Mouse (Mus musculus) gastrocnemius, adult 2 months (tissue): ENCODE measurements around the gene Rin3. TPM values are rescaled to one million over a fixed set of nuclear protein-coding genes. Genes with fewer than 3 reads are reported as not detected.

Experiments used
- DNase-seq: peaks from one replicate; pipeline ENCODE4 v3.0.0; 2022
- H3K27ac ChIP-seq: fragments of 200-600 bp; 2 replicates; pipeline ENCODE4 v1.8.1; 2022; ENCODE audit warnings: mild to moderate bottlenecking
- H3K4me3 ChIP-seq: fragments of 200-600 bp; 2 replicates; pipeline ENCODE4 v1.8.1; 2022; ENCODE audit warnings: mild to moderate bottlenecking, moderate library complexity
- CTCF ChIP-seq: fragments of 200-600 bp; IDR thresholded peaks from 2 replicates; pipeline ENCODE4 v1.8.1; 2022; ENCODE audit warnings: antibody characterized with exemption, mild to moderate bottlenecking, moderate library complexity
- intact Hi-C: fragments of 180-260 bp; cut with DNase I; formaldehyde crosslinking; loops from one replicate; pipeline ENCODE4 v1.15.1; 2025
- total RNA-seq, 2 experiments: library from RNA; stranded (reverse); gene quantifications; 2 replicates each; pipeline ENCODE4 v1.2.3; 2021

The Rin3 gene
- total RNA-seq, 2 experiments from 2014 or later = 6.4 to 14.3 TPM

DNA sequence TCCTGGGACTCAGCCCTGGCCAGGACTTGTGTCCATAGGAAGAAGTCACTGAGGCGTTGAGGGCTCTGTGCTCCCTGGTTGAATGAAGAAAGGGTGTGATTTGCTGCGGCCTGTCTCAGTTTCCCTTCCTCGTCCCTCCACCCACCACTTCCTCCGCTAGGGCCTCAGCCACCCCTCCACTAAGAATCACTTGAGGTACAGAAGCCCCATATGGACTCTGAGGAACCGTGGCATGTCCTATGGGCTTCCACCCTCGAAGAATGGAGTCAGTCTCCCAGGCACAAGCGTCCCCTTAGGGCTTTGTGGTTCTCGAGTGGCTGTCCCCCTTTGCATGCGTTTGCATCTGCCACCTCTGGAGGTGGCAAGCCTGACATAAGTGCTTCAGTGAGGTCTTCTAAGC, 100.4 kb downstream of the Rin3 start:
- TF ChIP-seq CTCF = no peak
- Histone ChIP-seq H3K4me3 (no peak overlapping the region), H3K27ac (no peak overlapping the region)
- intact Hi-C loops = loop anchor here (10.0 kb wide), 1 partner anchor 198 kb away; no protein-coding TSS in a partner anchor
- DNase-seq = no peak

DNA sequence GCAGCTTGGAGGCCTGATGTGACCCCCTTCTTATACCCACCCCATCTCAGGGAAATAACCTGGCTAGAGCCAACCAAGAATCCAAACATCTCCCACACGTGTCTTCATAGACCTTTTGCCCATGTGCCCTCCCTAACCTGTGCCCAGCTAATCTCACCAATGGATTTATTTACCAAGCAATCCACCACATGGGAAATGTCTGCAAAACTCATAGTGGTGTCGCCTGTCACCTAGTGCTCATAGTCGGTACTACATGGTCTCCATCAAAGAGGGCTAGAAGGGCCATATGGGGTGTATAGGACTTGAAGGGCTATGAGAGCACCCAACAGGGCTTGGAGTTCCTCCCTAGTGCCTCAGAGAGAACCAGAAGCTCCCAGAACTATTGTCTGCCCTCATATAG, 102.0 kb downstream of the Rin3 start:
- H3K27ac ChIP-seq = no peak overlapping the region
- peak; percentile 84 for TF ChIP-seq CTCF
- DNase-seq = no peak
- H3K4me3 ChIP-seq = no peak overlapping the region
- intact Hi-C loops = loop anchor here (5.0 to 10.0 kb wide), 4 partner anchors 200 to 398 kb away; no protein-coding TSS in a partner anchor

DNA sequence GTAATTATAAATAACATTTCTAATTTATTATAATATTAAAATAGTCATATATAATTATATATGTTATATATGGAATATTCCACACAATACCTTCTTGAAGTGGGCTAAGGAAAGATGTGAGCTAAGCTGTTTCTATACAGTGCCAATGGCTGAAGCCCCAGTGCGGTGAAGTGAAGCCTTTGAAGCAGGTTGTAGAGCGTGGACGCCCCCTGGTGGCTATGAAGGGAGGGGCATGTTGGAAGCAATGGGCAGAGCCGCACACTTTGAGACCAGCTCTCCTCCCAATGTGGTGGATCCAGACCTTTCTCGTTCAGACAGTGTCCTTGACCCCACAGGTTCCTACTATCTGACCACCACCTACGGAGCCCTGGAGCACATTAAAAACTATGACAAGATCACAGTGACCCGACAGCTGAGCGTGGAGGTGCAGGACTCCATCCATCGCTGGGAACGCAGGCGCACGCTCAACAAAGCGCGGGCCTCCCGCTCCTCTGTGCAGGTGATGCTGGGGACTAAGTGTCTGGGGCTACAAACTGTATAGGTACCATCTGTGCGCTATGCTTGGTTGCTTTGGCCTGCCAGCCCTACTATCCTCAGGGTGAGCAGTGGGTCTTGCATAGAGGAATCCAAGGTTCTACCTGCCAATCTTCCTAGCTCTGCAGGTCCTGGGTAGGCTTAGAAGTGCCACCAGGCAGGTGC, 104.5 kb downstream of the Rin3 start:
- DNase-seq = peak; percentile 86
- intact Hi-C loops = loop anchor here (2.0 to 10.0 kb wide), 5 partner anchors 133 to 400 kb away; no protein-coding TSS in a partner anchor
- Histone ChIP-seq H3K27ac (no peak overlapping the region), H3K4me3 (no peak overlapping the region)
- no peak; the same call in 1 of the 2 replicates for TF ChIP-seq CTCF

- DNase-seq = no peak
- TF ChIP-seq CTCF = no peak
- Histone ChIP-seq H3K4me3 (no peak overlapping the region), H3K27ac (no peak overlapping the region)
- intact Hi-C loops = no loop called here
These were observed 107.2 kb downstream of the Rin3 start for GRCm38 (mm10) chr12:102390042-102390441.

DNA sequence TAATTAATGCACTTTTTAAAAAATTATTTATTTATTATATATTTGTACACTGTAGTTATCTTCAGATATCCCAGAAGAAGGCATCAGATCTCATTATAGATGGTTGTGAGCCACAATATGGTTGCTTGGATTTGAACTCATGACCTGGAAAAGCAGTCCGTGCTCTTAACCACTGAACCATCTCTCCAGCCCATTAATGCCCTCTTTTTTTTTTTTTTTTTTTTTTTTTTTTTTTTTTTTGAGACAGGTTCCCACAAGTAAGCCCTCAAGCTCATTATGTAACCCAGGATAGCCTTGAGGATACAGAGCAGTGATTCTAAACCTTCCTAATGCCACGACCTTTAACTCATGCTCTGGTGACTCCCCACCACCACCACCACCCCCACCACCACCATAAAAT, 108.3 kb downstream of the Rin3 start:
- no peak for TF ChIP-seq CTCF
- intact Hi-C loops = no loop called here
- DNase-seq = no peak
- Histone ChIP-seq H3K4me3 (no peak overlapping the region), H3K27ac (no peak overlapping the region)

DNA sequence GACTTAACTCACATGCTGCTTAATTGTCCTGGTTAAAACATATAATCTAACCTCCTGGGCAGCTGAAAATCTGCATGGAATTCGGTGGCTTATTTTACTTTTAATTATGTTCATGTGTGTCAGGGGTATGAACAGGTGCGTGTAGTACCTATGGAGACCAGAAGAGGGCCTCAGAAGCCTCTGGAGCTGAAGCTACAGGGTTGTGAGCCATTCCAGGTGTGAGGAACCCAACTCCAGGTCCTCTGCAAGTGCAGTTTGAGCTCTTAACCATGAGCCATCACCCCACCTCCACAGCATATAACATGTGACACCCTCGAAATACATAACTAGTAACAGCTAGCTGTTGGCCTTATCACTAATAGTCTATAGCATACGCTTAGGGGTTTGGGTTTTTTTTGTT, 109.1 kb downstream of the Rin3 start:
- Histone ChIP-seq H3K4me3 (no peak overlapping the region), H3K27ac (no peak overlapping the region)
- DNase-seq = peak; percentile 54
- TF ChIP-seq CTCF = peak; percentile 83
- intact Hi-C loops = loop anchor here (1.0 kb wide), 1 partner anchor 69 kb away; no protein-coding TSS in a partner anchor

GRCm38 (mm10) chr12:102394496-102394895, 111.6 kb downstream of the Rin3 start:
- DNase-seq = no peak
- intact Hi-C loops = no loop called here
- no peak for TF ChIP-seq CTCF
- H3K27ac ChIP-seq = no peak overlapping the region
- no peak overlapping the region for H3K4me3 ChIP-seq

DNA sequence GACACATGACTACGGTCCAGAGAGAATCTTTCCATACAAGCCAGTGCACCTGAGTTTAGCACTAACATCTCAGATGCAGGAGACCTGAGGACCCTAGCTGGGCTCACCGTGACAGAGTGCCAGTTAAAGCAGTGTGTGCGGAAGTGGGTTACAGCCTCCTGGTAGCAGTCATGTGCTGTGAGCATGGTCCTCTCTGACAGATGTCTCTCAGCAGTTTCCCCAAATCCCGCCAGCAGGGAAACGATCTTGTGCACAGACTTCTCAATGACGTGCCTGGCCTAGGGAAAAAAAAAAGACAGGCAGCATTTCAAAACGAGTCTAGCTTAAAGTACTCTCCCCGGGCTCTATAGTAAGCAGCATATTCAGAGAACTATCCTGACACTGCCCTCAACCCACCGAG, 112.7 kb downstream of the Rin3 start:
- intact Hi-C loops = no loop called here
- no peak for DNase-seq
- Histone ChIP-seq H3K27ac (no peak overlapping the region), H3K4me3 (no peak overlapping the region)
- no peak for TF ChIP-seq CTCF

DNA sequence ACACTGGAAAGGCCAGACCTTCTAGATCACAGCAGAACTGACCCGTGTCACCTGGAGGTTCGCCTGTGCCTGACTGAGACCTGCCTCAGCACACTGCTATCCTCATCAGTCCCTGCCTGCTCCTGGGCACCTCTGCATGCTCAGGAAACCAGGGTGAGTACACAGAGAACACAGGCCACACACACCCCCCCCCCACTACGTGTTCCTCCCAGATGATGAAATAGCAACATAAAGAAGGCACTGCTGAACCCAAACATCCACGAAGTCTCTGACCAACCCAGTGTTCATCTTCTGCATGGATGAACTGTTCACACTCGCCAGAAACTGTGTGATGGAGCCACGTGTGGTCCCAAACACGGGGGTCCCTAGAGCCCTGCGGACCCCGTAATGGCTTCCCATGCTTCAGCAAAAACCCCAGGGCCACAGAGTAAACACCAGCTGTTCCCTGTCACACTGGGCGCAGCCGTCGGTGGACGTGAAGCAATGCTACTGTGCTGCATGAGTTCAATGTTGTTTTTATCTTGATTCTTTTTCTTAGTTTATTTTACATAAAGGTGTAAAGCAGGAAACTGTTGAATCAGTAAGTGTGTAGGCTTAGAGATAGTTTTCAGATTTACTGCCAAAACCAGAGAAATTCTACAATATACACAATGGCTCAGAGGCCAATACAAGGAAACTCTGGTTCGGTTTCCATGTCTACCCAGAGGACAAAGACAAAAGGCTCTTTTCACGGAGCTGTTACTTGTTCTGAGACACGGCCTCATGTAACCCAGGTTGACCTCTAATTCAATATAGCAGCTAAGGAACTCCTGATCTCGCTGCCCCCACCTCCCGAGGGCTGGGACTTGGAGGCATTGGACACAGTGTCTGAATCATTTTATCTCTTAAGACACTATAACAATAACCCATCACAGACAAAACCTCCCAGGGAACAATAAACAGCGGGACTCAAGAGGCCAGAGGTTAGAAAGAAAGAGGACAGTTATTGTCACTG, 113.4 kb downstream of the Rin3 start:
- H3K4me3 ChIP-seq = no peak overlapping the region
- TF ChIP-seq CTCF = no peak
- intact Hi-C loops = no loop called here
- no peak for DNase-seq
- H3K27ac ChIP-seq = no peak overlapping the region

- H3K27ac ChIP-seq = no peak overlapping the region
These were observed 115.7 kb downstream of the Rin3 start for GRCm38 (mm10) chr12:102398588-102398987.

GRCm38 (mm10) chr12:102413171-102413570, 130.3 kb downstream of the Rin3 start:
- no peak for TF ChIP-seq CTCF
- Histone ChIP-seq H3K27ac (no peak overlapping the region), H3K4me3 (no peak overlapping the region)
- intact Hi-C loops = no loop called here
- no peak for DNase-seq

More at GRCm38 (mm10) chr12:102398588-102398987, 115.7 kb downstream of the Rin3 start:
- no peak for TF ChIP-seq CTCF
- intact Hi-C loops = no loop called here
- H3K4me3 ChIP-seq = no peak overlapping the region
- DNase-seq = no peak

GRCm38 (mm10) chr12:102414686-102415085, 131.8 kb downstream of the Rin3 start:
- TF ChIP-seq CTCF = no peak
- intact Hi-C loops = no loop called here
- no peak for DNase-seq
- Histone ChIP-seq H3K27ac (no peak overlapping the region), H3K4me3 (no peak overlapping the region)

DNA sequence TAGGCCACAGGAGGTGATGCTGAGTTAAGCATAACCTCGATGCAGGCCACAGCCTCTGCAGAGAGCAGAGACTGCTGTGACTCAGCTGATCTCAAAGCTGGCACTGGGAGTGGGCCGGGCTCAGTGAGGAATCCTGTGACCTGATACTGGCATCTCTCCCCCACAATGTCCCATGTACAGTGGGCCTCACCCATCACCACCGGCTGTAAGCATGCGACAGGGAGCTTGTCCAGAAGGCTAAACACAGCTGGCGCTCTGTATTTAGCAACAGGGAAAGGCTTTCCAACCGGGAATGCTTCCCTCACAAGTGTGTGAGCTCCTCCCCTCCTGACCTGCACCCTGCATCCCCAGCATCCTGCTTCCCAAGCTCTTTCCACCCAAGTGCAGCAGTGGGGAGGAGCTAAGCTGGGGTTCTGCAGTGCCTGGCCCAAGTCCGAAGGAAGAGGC, 133.6 kb downstream of the Rin3 start:
- no peak for TF ChIP-seq CTCF
- H3K4me3 ChIP-seq = no peak overlapping the region
- peak; percentile 77 for DNase-seq
- peak overlapping the region; percentile 76 for H3K27ac ChIP-seq
- intact Hi-C loops = no loop called here
